Mouse (Mus musculus) midbrain, embryonic 13.5 days (tissue): Measurements from ENCODE around the gene Tex21. TPM values are rescaled to one million over a fixed set of nuclear protein-coding genes. Genes with fewer than 3 reads are reported as not detected.
A peak's percentile ranks its signal among the peaks of the same experiment; 100 is the strongest.
"Not testable (repeated sequence)": the region's sequence is repeated elsewhere in the genome, so short reads cannot be mapped to it uniquely, and the experiment has no call there.

Experiments
- ATAC-seq: fragments of 200-750 bp; cut with Nextera tagmentation; 2 replicates; pipeline ENCODE4 v1.8.0; 2017; ENCODE audit warnings: mild to moderate bottlenecking, moderate TSS enrichment, moderate library complexity
- H3K27ac ChIP-seq: fragments of 300-500 bp; sonication (generic); 2 replicates; pipeline ENCODE4 v1.5.1; 2015; ENCODE audit warnings: inconsistent platforms, mild to moderate bottlenecking, moderate library complexity
- H3K27me3 ChIP-seq: fragments of 300-500 bp; sonication (generic); 2 replicates; pipeline ENCODE4 v1.6.1; 2015; ENCODE audit warnings: mild to moderate bottlenecking, inconsistent platforms
- H3K36me3 ChIP-seq: fragments of 300-500 bp; sonication (generic); 2 replicates; pipeline ENCODE4 v1.6.1; 2015; ENCODE audit warnings: mild to moderate bottlenecking, inconsistent platforms
- H3K4me1 ChIP-seq: fragments of 300-500 bp; sonication (generic); replicated peaks from 2 replicates; pipeline ENCODE4 v1.6.1; 2015; ENCODE audit warnings: inconsistent platforms
- H3K4me2 ChIP-seq: fragments of 300-500 bp; sonication (generic); replicated peaks from 2 replicates; pipeline ENCODE4 v1.6.1; 2015; ENCODE audit warnings: moderate library complexity, mild to moderate bottlenecking, inconsistent platforms
- H3K4me3 ChIP-seq: fragments of 300-500 bp; sonication (generic); replicated peaks from 2 replicates; pipeline ENCODE4 v1.5.1; 2015; ENCODE audit warnings: mild to moderate bottlenecking, inconsistent platforms
- H3K9ac ChIP-seq: fragments of 300-500 bp; sonication (generic); replicated peaks from 2 replicates; pipeline ENCODE4 v1.6.1; 2015; ENCODE audit warnings: mild to moderate bottlenecking, inconsistent platforms
- H3K9me3 ChIP-seq: fragments of 300-500 bp; sonication (generic); 2 replicates; pipeline ENCODE4 v1.6.1; 2016; ENCODE audit warnings: mild to moderate bottlenecking, inconsistent platforms
- WGBS: fragments of 180-500 bp; shearing (Covaris S2); methylation state at CpG from one replicate; pipeline ENCODE4 v1.1.7; 2015; 5-methylcytosine and 5-hydroxymethylcytosine counted together
- polyA plus RNA-seq: library from polyadenylated mRNA; unstranded; fragments of >200 nt; fragmentation: Nextera tagmentation; extraction: Ambion mirVana; gene quantifications from 2 replicates; pipeline ENCODE4 v1.2.1, GENCODE M21; 2015

Tex21 gene
- polyA plus RNA-seq, 1 experiment from 2014 or later, result not detected

DNA sequence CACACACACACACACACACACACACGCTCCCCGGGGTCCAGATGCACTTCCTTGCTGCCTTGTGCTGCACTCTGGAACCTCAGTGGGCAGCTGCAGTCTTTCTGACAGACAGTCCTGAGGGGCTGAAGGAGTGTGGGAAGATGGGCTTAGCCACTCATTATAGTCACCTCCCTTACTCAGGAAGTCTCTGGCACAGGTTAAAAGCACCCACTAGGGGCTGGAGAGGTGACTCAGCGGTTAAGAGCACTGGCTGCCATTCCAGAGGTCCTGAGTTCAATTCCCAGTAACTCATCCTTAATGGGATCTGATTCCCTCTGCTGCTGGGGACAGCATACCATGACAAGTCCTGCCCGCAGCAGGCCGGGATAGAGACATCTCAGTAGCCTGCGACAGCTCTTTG lies 15.9 kb downstream of the Tex21 start:
- H3K4me3 ChIP-seq, result no peak overlapping the region
- H3K27ac ChIP-seq, result no peak overlapping the region
- no peaks in the 10 kb centered on the region for H3K27me3 ChIP-seq
- H3K4me2 ChIP-seq, result no peak overlapping the region
- no peaks in the 10 kb centered on the region for H3K9me3 ChIP-seq
- H3K9ac ChIP-seq, result no peak overlapping the region
- no peak for ATAC-seq
- 87% methylated on average over 6 of the region's 6 CpGs for WGBS
- H3K36me3 ChIP-seq, result no peaks in the 10 kb centered on the region
- no peaks in the 10 kb centered on the region for H3K4me1 ChIP-seq

DNA sequence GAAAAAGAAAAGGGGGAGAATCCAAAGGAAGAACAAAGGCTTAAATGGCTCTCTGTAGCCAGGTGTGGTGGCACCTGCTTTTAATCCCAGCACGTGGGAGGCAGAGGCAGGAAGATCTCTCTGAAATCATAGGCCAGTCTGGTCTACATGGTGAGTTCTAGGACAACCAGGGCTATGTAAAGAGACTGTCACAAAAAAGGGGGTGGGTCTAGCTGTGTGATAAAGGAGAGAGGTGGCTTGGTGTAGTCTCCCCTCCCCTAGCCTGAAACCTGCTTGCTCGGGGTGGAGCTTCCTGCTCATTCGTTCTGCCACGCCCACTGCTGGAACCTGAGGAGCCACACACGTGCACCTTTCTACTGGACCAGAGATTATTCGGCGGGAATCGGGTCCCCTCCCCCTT lies 24.4 kb downstream of the Tex21 start:
- not testable (repeated sequence) for H3K4me2 ChIP-seq, H3K4me3 ChIP-seq, H3K4me1 ChIP-seq, H3K27me3 ChIP-seq, ATAC-seq, H3K36me3 ChIP-seq, H3K27ac ChIP-seq, H3K9me3 ChIP-seq, H3K9ac ChIP-seq
- WGBS, result 49% methylated on average over 2 of the region's 8 CpGs

DNA sequence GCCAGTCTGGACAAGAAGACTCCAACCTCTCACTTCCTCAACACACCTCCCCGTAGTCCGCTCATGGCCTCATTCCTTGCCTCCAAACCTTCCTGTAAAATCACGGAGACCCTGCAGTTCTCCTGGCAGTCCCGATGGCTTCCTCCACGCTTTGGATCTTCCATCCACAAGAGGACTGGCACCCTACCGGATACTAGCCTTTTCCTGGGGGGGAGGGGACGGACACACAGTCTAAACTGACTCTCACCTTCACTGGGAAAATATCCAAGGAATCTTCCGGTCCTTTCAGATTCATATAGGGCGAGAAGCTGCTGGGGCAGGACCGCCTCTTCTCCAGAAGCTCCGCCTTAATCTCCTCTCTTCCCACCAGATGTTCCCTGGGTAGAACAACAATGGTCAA lies 29.8 kb downstream of the Tex21 start:
- H3K9ac ChIP-seq, result no peak overlapping the region
- no peak overlapping the region for H3K4me2 ChIP-seq
- H3K36me3 ChIP-seq, result no peaks in the 10 kb centered on the region
- ATAC-seq, result no peak
- no peaks in the 10 kb centered on the region for H3K4me1 ChIP-seq
- H3K9me3 ChIP-seq, result no peaks in the 10 kb centered on the region
- WGBS, result 77% methylated on average over 11 of the region's 11 CpGs
- no peaks in the 10 kb centered on the region for H3K27me3 ChIP-seq
- no peak overlapping the region for H3K4me3 ChIP-seq
- H3K27ac ChIP-seq, result no peak overlapping the region

DNA sequence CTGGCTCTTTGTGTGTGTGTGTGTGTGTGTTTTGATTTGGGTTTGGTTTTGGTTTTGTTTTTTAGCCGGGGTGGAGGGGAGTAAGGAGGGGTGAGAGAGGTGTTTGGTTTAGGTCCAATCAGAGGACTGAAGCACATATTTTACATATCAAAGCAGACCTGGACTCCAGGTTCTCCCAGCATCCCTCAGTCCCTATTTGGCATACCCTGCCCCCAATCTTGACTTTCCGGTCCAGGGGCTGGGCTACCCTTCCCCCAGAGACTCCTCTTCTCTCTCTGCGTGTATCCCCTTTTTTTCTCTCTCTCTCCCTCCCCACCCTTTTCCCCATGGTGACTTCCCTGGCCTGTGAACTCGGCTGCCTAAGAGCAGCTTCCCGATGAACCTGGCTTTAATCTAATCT lies 31.4 kb downstream of the Tex21 start:
- no peak for ATAC-seq
- WGBS, result 27% methylated on average over 5 of the region's 5 CpGs
- H3K27me3 ChIP-seq, result no peaks in the 10 kb centered on the region
- H3K27ac ChIP-seq, result no peak overlapping the region
- no peaks in the 10 kb centered on the region for H3K9me3 ChIP-seq
- no peaks in the 10 kb centered on the region for H3K4me1 ChIP-seq
- no peak overlapping the region for H3K4me2 ChIP-seq
- H3K36me3 ChIP-seq, result no peaks in the 10 kb centered on the region
- no peak overlapping the region for H3K9ac ChIP-seq
- no peak overlapping the region for H3K4me3 ChIP-seq

DNA sequence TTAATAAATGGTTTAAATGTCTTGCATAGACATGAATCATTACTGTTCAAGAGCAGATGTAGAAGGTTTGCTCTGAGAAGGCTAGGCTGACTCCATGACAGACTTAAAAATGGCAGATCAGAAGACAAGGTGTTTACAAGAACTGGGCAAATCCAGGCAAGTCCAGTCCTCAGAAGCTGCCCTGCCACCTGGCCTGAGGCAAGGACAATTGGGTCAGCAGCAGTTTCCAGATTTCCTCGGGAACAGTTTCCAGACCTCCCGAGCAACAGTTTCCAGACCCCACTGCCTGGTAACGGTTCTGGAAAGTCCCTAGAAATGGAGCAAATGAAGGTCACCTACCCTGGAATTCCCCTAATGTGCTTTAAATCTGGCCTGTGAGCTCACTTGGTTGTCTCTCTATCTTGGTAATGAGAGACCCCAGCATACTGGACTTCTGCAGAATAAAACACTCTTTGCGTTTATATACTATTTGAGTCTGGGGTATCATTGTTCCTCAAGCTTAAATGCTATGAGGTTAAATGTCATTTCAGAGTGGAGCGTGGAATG lies 37.0 kb downstream of the Tex21 start:
- ATAC-seq, result no peak
- no peak overlapping the region for H3K9ac ChIP-seq
- no peak overlapping the region for H3K4me2 ChIP-seq
- WGBS, result 91% methylated on average over 5 of the region's 5 CpGs
- no peak overlapping the region for H3K27ac ChIP-seq
- no peak overlapping the region for H3K4me3 ChIP-seq
- H3K4me1 ChIP-seq, result no peaks in the 10 kb centered on the region
- no peaks in the 10 kb centered on the region for H3K9me3 ChIP-seq
- H3K36me3 ChIP-seq, result no peaks in the 10 kb centered on the region
- no peaks in the 10 kb centered on the region for H3K27me3 ChIP-seq

DNA sequence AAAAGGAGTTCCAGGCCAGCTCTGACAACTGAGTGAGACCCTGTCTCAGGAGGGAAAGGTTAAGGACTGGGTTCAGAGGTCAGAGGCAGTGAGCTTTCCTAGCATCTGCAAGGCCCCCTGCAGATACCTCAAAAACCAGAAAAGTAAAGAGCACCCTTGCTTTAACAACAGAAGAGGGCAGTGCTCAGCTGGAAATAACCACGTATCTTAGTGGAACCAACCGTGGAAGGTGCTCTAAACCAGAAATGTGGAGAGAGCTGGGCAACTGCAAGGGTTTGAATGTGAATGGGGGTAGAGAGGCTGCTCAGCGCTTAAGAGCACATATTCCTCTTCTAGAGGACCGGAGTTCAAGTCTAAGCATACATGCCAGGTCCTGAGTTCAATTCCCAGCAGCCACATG lies 46.2 kb downstream of the Tex21 start:
- H3K36me3 ChIP-seq, result no peaks in the 10 kb centered on the region
- 71% methylated on average over 4 of the region's 4 CpGs for WGBS
- peaks cover 15% of the 10 kb centered on the region for H3K4me1 ChIP-seq

DNA sequence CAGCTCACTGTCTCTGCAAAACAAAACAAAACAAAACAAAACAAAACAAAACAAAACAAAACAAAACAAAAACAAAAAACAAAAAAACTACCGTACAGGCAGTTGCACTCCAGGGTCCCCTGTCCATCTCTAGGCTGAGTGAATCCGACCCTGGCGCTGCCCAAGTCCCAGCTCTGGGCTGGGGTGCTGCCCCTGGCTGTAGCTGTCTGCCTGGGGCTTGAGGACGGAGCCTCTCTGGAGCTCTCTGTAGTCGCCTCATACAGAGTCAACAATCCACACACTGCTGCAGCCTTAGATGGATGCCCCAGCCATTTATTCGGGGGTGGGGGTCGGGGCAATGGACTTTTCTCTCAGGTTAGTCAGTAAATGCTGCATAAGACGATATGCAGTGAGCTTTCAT lies 49.5 kb downstream of the Tex21 start:
- WGBS, result 35% methylated on average over 8 of the region's 8 CpGs

More for the DNA sequence above, 46.2 kb downstream of the Tex21 start:
- Histone ChIP-seq H3K9ac (no peak overlapping the region), H3K27ac (no peak overlapping the region), H3K4me2 (no peak overlapping the region), H3K27me3 (peaks cover 4% of the 10 kb centered on the region), H3K9me3 (no peaks in the 10 kb centered on the region), H3K4me3 (no peak overlapping the region)
- no peak for ATAC-seq

DNA sequence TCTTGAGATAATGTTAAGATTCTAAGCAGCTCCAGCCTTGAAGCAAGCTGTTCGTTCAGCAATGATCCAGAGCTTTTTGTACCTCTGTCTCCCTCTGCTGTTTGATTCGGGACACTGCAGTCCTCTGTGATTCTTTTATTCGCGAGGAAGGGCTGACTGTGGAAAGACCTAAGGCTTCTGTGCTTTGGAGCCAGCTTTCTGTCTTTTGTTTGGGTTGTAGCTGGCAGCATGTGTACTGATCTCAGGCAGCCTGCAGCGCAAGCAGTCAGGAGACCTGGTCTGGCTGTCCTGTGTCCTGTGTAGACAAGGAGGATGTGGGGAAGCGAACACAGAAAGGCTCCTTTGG lies 49.9 kb downstream of the Tex21 start:
- no peaks in the 10 kb centered on the region for H3K36me3 ChIP-seq
- H3K4me2 ChIP-seq, result peak overlapping the region; percentile 87
- no peaks in the 10 kb centered on the region for H3K9me3 ChIP-seq
- H3K9ac ChIP-seq, result peak overlapping the region; percentile 66
- H3K27me3 ChIP-seq, result peaks cover 10% of the 10 kb centered on the region
- H3K4me3 ChIP-seq, result peak overlapping the region; percentile 41
- no peak overlapping the region for H3K27ac ChIP-seq
- WGBS, result 6% methylated on average over 6 of the region's 6 CpGs
- H3K4me1 ChIP-seq, result peaks cover 15% of the 10 kb centered on the region
- peak; percentile 71 for ATAC-seq

More for the DNA sequence above, 49.5 kb downstream of the Tex21 start:
- Histone ChIP-seq H3K9me3 (no peaks in the 10 kb centered on the region), H3K4me2 (peak overlapping the region; percentile 87), H3K27me3 (peaks cover 10% of the 10 kb centered on the region), H3K9ac (peak overlapping the region; percentile 66), H3K4me1 (peaks cover 15% of the 10 kb centered on the region), H3K36me3 (no peaks in the 10 kb centered on the region), H3K27ac (no peak overlapping the region), H3K4me3 (peak overlapping the region; percentile 41)
- ATAC-seq, result peak; percentile 81

DNA sequence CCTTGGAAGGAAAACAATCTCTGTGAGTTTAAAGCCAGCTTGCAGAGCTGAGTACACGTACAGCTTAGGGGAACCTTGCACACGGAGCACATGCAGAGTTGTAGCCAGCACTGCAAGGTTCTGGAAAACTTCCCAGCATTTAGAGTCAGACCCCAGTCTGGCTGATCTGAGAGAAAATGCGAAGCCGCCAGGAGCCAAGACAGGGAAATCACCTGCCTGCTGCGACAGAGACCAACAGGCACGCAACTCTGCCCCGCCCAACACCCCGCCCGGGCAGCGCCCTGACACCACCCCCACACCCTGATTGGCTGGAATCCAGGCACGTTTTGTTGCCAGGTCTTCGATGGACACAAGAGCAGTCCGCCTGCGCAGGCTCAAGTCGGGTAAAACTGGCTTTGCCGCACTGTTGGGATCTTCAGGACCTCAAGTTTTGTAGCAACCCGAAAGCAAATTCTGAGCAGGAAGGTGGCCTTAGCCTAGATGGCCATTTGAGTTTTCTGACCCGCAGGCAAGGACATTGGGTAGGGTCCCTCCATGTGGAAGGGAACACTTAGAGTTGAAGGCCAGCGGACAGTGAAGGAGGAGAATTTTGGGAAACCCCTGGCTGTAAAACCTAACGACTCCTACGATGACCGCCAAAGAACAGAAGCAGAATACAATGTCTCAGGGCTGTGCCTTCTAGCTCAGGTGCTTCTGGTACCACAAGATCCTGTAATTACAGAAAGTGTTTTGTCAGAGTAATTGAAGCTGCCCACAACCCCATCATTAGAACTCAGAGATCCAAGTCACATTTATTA lies 50.4 kb downstream of the Tex21 start:
- peaks cover 15% of the 10 kb centered on the region for H3K4me1 ChIP-seq
- WGBS, result under 1% methylated on average over 22 of the region's 22 CpGs

DNA sequence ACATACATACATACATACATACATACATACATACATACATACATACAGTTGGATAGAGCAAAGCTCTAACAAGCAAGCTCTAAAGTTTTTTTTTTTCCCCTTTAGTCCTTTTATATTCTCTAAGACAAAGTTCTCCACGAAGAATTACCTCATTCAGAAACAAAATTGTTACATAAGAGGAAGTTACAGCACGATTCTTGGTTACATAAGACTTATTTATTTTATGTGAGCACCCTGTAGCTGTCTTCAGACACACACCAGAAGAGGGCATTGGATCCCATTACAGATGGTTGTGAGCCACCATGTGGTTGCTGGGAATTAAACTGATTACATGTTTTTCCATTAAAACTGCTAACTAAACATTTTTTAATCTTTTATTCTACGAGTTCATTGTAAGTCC lies 52.0 kb downstream of the Tex21 start:
- no peak overlapping the region for H3K4me3 ChIP-seq
- peaks cover 15% of the 10 kb centered on the region for H3K4me1 ChIP-seq
- no peak overlapping the region for H3K9ac ChIP-seq
- no peak overlapping the region for H3K4me2 ChIP-seq
- no peaks in the 10 kb centered on the region for H3K9me3 ChIP-seq
- H3K27me3 ChIP-seq, result peaks cover 10% of the 10 kb centered on the region
- no peaks in the 10 kb centered on the region for H3K36me3 ChIP-seq
- 70% methylated on average over 3 of the region's 3 CpGs for WGBS
- H3K27ac ChIP-seq, result no peak overlapping the region
- ATAC-seq, result no peak

More for the DNA sequence above, 50.4 kb downstream of the Tex21 start:
- Histone ChIP-seq H3K27me3 (peaks cover 10% of the 10 kb centered on the region), H3K4me3 (peak overlapping the region; percentile 41), H3K36me3 (no peaks in the 10 kb centered on the region), H3K27ac (no peak overlapping the region), H3K9me3 (no peaks in the 10 kb centered on the region), H3K9ac (peak overlapping the region; percentile 51), H3K4me2 (peak overlapping the region; percentile 87)
- ATAC-seq, result peak; percentile 87

DNA sequence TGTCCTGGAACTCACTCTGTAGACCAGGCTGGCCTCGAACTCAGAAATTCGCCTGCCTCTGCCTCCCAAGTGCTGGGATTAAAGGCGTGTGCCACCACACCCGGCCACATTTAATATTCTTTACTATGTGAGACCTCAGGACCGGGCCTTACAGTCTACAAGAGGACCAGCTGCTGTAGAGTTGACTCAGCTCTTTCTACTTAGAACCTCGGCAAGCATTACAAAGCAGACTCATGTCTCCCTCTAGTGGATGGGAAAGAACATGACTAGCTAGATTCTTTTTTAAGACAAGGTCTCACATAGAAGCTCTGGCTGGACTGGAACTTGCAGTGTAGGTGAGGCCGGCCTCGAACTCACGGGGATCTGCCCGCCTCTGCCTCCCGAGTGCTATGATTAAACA lies 55.6 kb downstream of the Tex21 start:
- Histone ChIP-seq H3K36me3 (no peaks in the 10 kb centered on the region), H3K4me3 (no peak overlapping the region), H3K9ac (no peak overlapping the region), H3K4me2 (no peak overlapping the region), H3K27me3 (peaks cover 10% of the 10 kb centered on the region), H3K9me3 (no peaks in the 10 kb centered on the region), H3K4me1 (peaks cover 3% of the 10 kb centered on the region; the same call in 1 of the 2 replicates), H3K27ac (no peak overlapping the region)
- 0 out of 2 replicates have a peak, but pooled peaks have one; percentile 43 for ATAC-seq
- WGBS, result 54% methylated on average over 11 of the region's 11 CpGs

DNA sequence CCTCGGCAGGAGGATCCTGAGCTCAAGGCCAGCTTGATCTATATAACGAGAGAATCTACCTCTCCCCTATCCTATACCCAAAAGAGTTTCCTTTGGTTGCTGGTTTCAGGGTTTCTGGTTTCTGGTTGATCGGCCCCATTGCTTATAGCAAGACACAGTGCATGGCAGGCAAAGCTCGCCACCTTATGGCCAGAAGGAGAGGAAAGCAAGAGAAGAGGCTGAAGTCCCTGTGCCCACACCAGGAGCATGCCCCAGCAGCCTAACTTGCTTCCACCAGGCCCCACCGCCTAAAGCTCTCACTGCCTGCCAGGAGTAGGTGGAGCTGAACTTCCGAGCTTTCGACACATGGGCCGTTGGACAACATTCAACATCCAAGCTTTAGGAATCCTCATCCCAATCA lies 58.7 kb downstream of the Tex21 start:
- H3K27ac ChIP-seq, result no peak overlapping the region
- H3K9me3 ChIP-seq, result no peaks in the 10 kb centered on the region
- no peak overlapping the region for H3K4me3 ChIP-seq
- no peak overlapping the region for H3K4me2 ChIP-seq
- WGBS, result 39% methylated on average over 8 of the region's 8 CpGs
- H3K9ac ChIP-seq, result no peak overlapping the region
- H3K36me3 ChIP-seq, result no peaks in the 10 kb centered on the region
- H3K27me3 ChIP-seq, result no peaks in the 10 kb centered on the region
- H3K4me1 ChIP-seq, result no peaks in the 10 kb centered on the region
- ATAC-seq, result no peak
